Mouse (Mus musculus): ENCODE measurements around the gene Nktr. TPM values are rescaled to one million over a fixed set of nuclear protein-coding genes. Genes with fewer than 3 reads are reported as not detected.

Gene Nktr
- polyA plus RNA-seq, 1 experiment from 2014 or later, result 56.5 TPM

DNA sequence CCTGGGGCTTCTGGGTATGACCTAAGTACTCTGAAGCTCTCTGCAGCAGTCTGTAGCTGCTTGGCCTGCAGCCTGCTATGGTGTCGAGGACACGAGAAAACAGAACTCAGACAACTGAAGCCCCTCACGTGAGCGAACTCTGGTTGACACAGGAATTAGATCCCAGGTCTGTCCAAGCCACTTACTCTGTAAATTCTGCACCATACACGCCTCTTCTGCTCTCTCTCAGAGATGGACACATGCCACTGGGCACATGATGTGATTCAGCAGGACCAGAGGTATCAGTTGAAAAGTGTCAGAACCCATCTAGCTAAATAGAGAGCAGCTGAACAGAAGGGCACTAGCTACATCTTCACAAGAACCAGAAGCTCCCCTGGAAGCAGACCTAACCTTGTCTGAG is 53.4 kb downstream of the Nktr start:
- Histone ChIP-seq H3K36me3 (peaks cover 18% of the 10 kb centered on the region), H3K9me3 (no peaks in the 10 kb centered on the region), H3K4me2 (no peak overlapping the region), H3K4me1 (replicated peaks) (peaks cover under 1% of the 10 kb centered on the region; the same call in 1 of the 2 replicates), H3K4me3 (no peak overlapping the region), H3K27ac (replicated peaks) (no peak overlapping the region), H3K9ac (no peak overlapping the region), H3K27me3 (peaks cover 20% of the 10 kb centered on the region)
- 81% methylated on average over 5 of the region's 5 CpGs for WGBS
- no peak for ATAC-seq (ENCODE audit: low read depth)

DNA sequence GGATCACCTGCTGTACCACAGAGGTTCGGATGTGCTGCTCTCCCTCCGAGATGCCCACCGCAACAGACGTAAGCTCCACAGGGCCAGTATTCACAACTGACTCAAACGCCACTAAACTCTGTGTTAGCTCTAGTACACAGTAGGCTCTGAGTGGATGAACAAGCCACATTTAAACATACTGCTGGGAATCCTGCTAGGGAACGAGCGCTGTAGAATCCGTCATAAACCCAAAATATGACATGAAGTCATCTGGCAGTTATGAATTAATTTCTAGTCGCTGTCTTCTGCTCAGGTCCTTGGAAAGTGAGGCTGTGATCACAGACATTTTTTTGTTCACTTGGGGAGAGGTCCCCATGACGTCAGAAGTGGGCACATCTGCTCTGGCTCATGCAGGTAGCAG is 57.0 kb downstream of the Nktr start:
- WGBS, result 84% methylated on average over 10 of the region's 10 CpGs
- Histone ChIP-seq H3K27ac (replicated peaks) (no peak overlapping the region), H3K36me3 (no peaks in the 10 kb centered on the region), H3K27me3 (peaks cover 52% of the 10 kb centered on the region), H3K4me3 (no peak overlapping the region), H3K4me1 (replicated peaks) (peaks cover 13% of the 10 kb centered on the region), H3K9me3 (no peaks in the 10 kb centered on the region), H3K9ac (no peak overlapping the region), H3K4me2 (no peak overlapping the region)
- no peak for ATAC-seq (ENCODE audit: low read depth)

DNA sequence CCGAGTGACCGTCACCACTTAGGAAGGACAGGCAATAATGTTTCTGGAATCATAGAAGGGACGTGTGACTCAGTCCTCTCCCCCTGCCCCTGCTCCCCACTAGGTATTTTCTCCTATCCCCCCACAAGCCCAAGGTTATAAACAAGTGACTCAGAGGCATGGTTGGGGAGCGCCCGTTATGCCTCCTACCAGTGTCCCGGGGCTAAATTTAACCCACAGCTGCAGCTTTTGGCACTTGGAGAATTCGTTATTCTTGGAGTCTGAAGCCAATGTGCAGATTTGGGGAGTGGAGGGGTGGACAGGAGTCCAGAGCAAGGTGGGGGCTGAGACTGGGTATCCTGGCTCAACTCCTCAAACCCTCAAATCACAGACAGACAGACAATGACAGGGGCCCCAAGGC is 57.5 kb downstream of the Nktr start:
- H3K27ac ChIP-seq (replicated peaks), result no peak overlapping the region
- WGBS, result 85% methylated on average over 7 of the region's 7 CpGs
- ATAC-seq (ENCODE audit: low read depth), result no peak
- H3K4me2 ChIP-seq, result no peak overlapping the region
- H3K36me3 ChIP-seq, result no peaks in the 10 kb centered on the region
- no peak overlapping the region for H3K4me3 ChIP-seq
- H3K27me3 ChIP-seq, result peaks cover 52% of the 10 kb centered on the region
- H3K9me3 ChIP-seq, result no peaks in the 10 kb centered on the region
- H3K9ac ChIP-seq, result no peak overlapping the region
- peaks cover 13% of the 10 kb centered on the region for H3K4me1 ChIP-seq (replicated peaks)

DNA sequence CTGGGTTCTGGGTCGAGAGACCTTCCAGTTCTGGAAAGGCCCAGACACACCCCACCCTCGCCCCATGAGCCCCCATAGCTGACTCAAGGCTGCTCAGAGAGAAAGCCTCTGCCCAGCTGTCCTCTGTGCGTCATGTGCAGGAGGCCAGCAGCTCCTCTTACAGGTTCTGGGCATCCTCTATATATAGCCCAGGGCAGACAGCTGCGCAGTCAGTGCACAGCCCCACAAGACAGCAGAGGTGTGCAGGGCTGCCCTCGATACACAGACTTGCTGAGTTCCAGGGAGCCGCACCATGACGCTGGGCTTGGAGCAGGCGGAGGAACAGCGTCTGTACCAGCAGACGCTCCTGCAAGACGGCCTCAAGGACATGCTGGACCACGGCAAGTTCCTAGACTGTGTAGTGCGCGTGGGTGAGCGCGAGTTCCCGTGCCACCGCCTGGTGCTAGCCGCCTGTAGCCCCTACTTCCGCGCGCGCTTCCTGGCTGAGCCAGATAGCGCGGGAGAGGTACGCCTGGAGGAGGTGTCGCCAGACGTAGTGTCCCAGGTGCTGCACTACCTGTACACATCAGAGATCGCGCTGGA is 58.6 kb downstream of the Nktr start, which contains the start of gene Klhl40:
Gene Klhl40, plus strand, starts transcription at position 124 of the 582 bp plus-strand sequence.
- peak within 1 kb of the TSS; percentile 34 for H3K4me3 ChIP-seq
- peak within 1 kb of the TSS; percentile 59 for H3K4me2 ChIP-seq
- no peaks in the 10 kb centered on the region for H3K36me3 ChIP-seq
- WGBS, result 23% methylated on average over 30 of the region's 30 CpGs
- peak within 1 kb of the TSS; percentile 57 for H3K9ac ChIP-seq
- H3K27me3 ChIP-seq, result peaks cover 52% of the 10 kb centered on the region
- H3K4me1 ChIP-seq (replicated peaks), result peaks cover 13% of the 10 kb centered on the region
- no peak within 1 kb of the TSS for H3K27ac ChIP-seq (replicated peaks)
- H3K9me3 ChIP-seq, result no peaks in the 10 kb centered on the region
- peak; percentile 42 for ATAC-seq (ENCODE audit: low read depth)

DNA sequence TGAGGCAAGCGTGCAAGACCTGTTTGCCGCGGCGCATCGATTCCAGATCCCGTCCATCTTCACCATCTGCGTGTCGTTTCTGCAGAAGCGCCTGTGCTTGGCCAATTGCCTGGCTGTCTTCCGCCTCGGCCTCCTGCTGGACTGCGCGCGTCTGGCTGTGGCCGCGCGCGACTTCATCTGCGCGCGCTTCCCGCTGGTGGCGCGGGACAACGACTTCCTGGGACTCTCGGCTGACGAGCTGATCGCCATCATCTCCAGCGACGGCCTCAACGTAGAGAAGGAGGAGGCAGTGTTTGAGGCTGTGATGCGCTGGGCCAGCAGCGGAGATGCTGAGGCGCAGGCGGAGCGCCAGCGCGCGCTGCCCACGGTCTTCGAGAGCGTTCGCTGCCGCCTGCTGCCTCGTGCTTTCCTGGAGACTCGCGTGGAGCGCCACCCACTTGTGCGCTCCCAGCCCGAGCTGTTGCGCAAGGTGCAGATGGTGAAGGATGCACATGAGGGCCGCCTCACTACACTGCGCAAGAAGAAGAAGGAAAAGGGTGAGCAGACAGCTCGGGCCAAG is 59.2 kb downstream of the Nktr start:
- Histone ChIP-seq H3K4me3 (peak overlapping the region; percentile 34), H3K9me3 (no peaks in the 10 kb centered on the region), H3K9ac (peak overlapping the region; percentile 57), H3K27me3 (peaks cover 52% of the 10 kb centered on the region), H3K27ac (replicated peaks) (no peak overlapping the region), H3K4me2 (peak overlapping the region; percentile 59), H3K36me3 (no peaks in the 10 kb centered on the region), H3K4me1 (replicated peaks) (peaks cover 13% of the 10 kb centered on the region)
- peak; percentile 59 for ATAC-seq (ENCODE audit: low read depth)
- 16% methylated on average over 54 of the region's 54 CpGs for WGBS

DNA sequence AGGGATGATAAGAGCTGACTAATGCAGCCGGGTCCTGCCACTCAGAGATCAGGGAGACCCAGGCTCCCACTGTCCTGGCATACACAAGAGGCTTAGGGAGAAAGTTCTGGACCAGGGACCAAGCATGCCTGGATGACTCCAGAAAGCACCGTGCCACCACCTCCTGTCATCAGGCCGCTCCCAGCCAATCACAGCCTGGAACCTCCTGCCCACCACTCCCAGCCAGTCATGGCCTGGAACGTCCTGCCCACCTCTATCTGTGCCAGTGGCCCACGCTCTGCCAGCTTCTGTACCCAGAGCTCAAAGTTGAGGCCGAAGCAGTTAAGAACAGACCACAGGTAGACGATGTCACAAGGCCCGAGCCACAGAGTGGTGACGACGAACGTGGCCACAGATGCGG is 65.8 kb downstream of the Nktr start:
- Histone ChIP-seq H3K27ac (replicated peaks) (no peak overlapping the region), H3K27me3 (peaks cover 7% of the 10 kb centered on the region), H3K4me3 (no peak overlapping the region), H3K36me3 (no peaks in the 10 kb centered on the region), H3K9me3 (no peaks in the 10 kb centered on the region), H3K9ac (no peak overlapping the region), H3K4me1 (replicated peaks) (no peaks in the 10 kb centered on the region), H3K4me2 (no peak overlapping the region)
- WGBS, result 88% methylated on average over 12 of the region's 12 CpGs
- ATAC-seq (ENCODE audit: low read depth), result no peak

DNA sequence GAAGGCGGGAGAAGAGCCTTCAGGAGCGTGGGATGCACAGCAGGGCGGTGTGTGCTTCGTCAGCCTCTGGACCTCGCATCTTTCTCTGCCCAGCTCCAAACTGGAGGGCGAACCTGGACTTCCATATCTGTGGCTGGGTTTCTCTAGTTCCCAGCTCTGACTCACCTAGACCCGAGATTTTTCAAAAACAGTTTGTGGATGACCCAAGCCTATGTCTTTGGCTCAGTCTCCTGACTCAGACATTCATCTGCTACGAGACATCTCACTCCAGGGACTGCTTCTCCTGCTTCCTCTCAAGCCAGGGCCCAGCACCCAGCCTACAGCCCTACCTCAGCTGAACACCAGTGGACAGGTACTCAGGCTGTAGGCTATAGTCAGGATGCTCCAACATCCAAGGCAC is 66.3 kb downstream of the Nktr start:
- H3K9me3 ChIP-seq, result no peaks in the 10 kb centered on the region
- no peaks in the 10 kb centered on the region for H3K4me1 ChIP-seq (replicated peaks)
- 86% methylated on average over 8 of the region's 8 CpGs for WGBS
- H3K27ac ChIP-seq (replicated peaks), result no peak overlapping the region
- no peaks in the 10 kb centered on the region for H3K36me3 ChIP-seq
- H3K4me2 ChIP-seq, result no peak overlapping the region
- H3K27me3 ChIP-seq, result peaks cover 3% of the 10 kb centered on the region; the same call in 1 of the 2 replicates
- no peak overlapping the region for H3K9ac ChIP-seq
- ATAC-seq (ENCODE audit: low read depth), result no peak
- no peak overlapping the region for H3K4me3 ChIP-seq

DNA sequence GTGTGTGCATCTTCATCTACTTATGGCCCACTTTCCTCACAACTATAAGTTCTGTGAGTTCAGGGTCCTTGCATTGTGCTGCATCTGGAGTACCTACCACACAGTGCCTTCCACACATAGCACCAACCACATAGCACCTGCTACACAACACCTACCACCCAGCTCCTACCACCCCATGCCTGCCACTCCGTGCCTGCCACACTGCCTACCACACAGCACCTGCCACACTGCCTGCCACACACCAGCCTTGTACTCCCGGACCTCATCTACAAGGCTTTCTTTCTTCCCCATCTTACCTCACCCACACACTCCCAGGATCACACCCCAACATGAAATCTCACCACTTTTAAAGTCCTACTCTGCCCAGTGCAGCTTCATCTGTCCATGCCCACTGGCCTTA is 67.4 kb downstream of the Nktr start:
- Histone ChIP-seq H3K27ac (replicated peaks) (no peak overlapping the region), H3K27me3 (peaks cover 6% of the 10 kb centered on the region; the same call in 1 of the 2 replicates), H3K9ac (no peak overlapping the region), H3K4me1 (replicated peaks) (peaks cover 4% of the 10 kb centered on the region; the same call in 1 of the 2 replicates), H3K4me2 (no peak overlapping the region), H3K36me3 (no peaks in the 10 kb centered on the region), H3K9me3 (no peaks in the 10 kb centered on the region), H3K4me3 (no peak overlapping the region)
- WGBS, result 78% methylated on average over 2 of the region's 2 CpGs
- no peak for ATAC-seq (ENCODE audit: low read depth)

DNA sequence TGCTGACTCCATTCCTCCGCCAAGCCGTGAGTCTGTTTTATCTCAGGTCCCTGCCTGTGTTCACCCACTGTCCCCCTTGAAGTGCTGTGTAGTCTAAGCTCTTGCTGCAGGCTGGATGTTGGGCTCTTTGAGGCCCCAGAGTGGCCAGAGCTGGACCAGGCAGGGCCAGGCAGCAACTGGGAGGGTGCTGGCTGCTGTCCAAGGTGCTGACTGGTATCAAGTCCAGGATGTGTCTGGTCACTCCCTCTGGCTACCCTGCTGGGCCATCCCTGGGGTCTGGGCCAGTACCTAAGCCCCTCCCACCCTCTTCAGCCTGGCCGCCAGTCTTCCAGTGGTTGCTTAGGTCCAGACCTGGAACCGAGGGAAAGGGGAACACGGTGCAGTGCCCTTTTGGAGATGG is 72.2 kb downstream of the Nktr start:
- Histone ChIP-seq H3K4me1 (replicated peaks) (peaks cover 22% of the 10 kb centered on the region), H3K4me2 (no peak overlapping the region), H3K9me3 (no peaks in the 10 kb centered on the region), H3K27me3 (peaks cover 6% of the 10 kb centered on the region; the same call in 1 of the 2 replicates), H3K4me3 (no peak overlapping the region), H3K36me3 (no peaks in the 10 kb centered on the region), H3K27ac (replicated peaks) (no peak overlapping the region), H3K9ac (no peak overlapping the region)
- ATAC-seq (ENCODE audit: low read depth), result no peak
- WGBS, result 24% methylated on average over 5 of the region's 5 CpGs

DNA sequence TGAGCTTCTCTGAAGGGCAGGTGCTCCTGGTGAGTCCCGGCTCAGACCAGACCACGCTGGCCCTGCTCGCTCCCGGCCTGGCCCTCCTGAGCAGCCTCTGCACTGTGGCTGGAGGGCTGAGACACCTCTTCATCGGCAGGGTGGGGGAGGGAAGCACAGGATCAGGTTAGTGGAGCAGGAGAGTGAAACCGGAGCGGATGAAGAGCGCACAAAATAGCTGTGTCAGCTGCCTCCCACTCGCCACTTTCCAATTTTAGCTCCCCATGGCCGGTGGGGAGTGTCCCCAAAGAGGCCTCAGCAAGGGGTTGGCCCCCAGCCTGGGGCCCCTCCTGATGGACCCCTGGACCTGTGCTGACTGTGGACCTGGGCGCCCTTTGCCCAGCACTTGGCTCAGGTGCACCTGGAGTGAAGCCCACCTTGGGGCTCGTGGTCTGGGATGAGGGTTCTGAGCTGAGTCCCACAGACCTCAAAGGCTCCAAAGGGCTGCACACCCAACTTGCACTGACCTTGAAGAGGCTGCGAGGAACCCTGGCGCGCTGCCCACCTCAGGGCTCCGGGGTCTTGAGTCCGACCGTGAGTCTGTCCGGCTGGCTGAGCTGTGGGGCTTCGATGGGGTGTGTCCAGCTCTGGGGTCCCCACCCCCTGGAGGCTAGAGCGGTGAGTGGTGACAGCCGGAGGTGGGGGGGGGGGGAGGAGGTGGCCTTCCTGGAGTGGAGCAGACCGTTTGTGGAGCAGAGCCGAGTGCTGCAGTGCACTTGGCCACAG is 73.0 kb downstream of the Nktr start, which contains the start of gene Hhatl:
Gene Hhatl, minus strand, starts transcription at position 751 of the 765 bp plus-strand sequence.
- Histone ChIP-seq H3K4me3 (no peak within 1 kb of the TSS), H3K27ac (replicated peaks) (no peak within 1 kb of the TSS), H3K4me2 (no peak within 1 kb of the TSS), H3K36me3 (no peaks in the 10 kb centered on the region), H3K27me3 (peaks cover 8% of the 10 kb centered on the region; the same call in 1 of the 2 replicates), H3K9ac (no peak within 1 kb of the TSS), H3K9me3 (no peaks in the 10 kb centered on the region), H3K4me1 (replicated peaks) (peaks cover 22% of the 10 kb centered on the region)
- WGBS, result 54% methylated on average over 22 of the region's 24 CpGs
- ATAC-seq (ENCODE audit: low read depth), result no peak

DNA sequence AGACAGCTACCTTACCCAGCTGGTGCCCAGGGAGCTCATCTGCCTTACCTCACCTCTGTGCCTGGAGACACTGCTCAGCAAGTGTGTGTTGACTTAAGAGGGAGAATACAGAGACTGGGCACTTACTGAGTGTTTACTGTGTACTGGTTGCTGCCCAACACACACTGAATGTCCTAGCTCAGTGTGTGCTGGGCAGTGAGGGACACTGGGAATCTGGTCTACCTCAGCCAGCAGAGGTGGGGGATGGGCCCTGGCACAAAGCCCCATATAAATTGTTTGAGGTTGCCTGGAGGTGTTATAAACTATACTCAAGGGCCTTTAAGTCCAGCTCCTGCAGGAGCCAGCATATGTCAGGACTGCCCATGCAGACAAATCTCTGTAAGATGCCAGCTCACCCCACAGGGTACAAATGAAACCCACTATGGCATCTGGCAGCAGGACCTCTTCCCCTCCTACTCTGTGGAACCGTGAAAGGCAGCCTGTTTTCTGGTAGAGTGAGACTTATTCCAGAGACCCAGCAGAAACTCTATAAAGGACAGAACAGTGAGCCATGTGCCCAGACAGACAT is 76.1 kb downstream of the Nktr start:
- ATAC-seq (ENCODE audit: low read depth), result peak; percentile 48
- Histone ChIP-seq H3K27me3 (peaks cover 14% of the 10 kb centered on the region; the same call in 1 of the 2 replicates), H3K4me2 (no peak overlapping the region), H3K36me3 (no peaks in the 10 kb centered on the region), H3K9ac (no peak overlapping the region), H3K4me1 (replicated peaks) (peaks cover 27% of the 10 kb centered on the region), H3K27ac (replicated peaks) (0 out of 2 replicates have a peak overlapping the region, but pooled peaks have one; percentile 42), H3K9me3 (no peaks in the 10 kb centered on the region), H3K4me3 (no peak overlapping the region)
- WGBS, result 26% methylated on average over 1 of the region's 1 CpGs

DNA sequence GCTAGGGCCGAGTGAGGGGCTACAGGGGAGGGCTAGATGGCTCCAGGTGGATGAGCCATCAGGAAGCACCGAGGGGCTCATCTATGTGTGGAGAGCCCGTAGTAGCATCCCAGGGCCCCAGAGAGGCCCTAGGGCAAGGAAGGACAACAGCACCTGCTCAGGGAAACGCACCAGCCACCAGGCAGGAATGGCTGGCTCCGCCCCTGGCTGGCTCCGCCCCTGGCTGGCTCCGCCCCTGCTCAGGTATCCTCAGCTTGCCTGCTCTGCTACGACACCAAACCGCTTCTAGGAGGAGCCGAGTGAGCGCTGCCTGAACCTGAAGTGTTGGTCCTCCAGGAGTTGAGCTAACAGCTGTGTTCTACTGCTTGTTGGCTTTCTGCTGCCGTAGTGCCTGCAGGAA is 78.8 kb downstream of the Nktr start:
- Histone ChIP-seq H3K9me3 (no peaks in the 10 kb centered on the region), H3K9ac (no peak overlapping the region), H3K27me3 (0 out of 2 replicates have a peak, but pooled peaks cover 8% of the 10 kb centered on the region), H3K4me1 (replicated peaks) (peaks cover 27% of the 10 kb centered on the region), H3K4me2 (no peak overlapping the region), H3K36me3 (no peaks in the 10 kb centered on the region), H3K27ac (replicated peaks) (no peak overlapping the region), H3K4me3 (no peak overlapping the region)
- no peak for ATAC-seq (ENCODE audit: low read depth)
- 15% methylated on average over 12 of the region's 12 CpGs for WGBS

Measured in neural tube, embryonic 13.5 days (tissue).